Mouse (Mus musculus) erythroblast, embryonic 14.5 days (primary cell): ENCODE results near the gene Aggf1. TPM values are rescaled to one million over a fixed set of nuclear protein-coding genes. Genes with fewer than 3 reads are reported as not detected.

ENCODE experiments used
- H3K27me3 ChIP-seq: 2 replicates; pipeline ENCODE4 v1.6.1; 2012; ENCODE audit warnings: inconsistent platforms; ENCODE audit not compliant: control insufficient read depth
- H3K36me3 ChIP-seq: 2 replicates; pipeline ENCODE4 v1.6.1; 2012; ENCODE audit warnings: mild to moderate bottlenecking, inconsistent platforms; ENCODE audit not compliant: control insufficient read depth
- H3K4me1 ChIP-seq: 2 replicates; pipeline ENCODE4 v1.6.1; 2012; ENCODE audit warnings: inconsistent platforms; ENCODE audit not compliant: control insufficient read depth
- H3K4me3 ChIP-seq: replicated peaks from 2 replicates; pipeline ENCODE3; 2012; ENCODE audit warnings: moderate library complexity, mild to moderate bottlenecking, inconsistent platforms
- H3K9me3 ChIP-seq: 2 replicates; pipeline ENCODE4 v1.6.1; 2012; ENCODE audit warnings: low read length, inconsistent platforms, mixed read lengths; ENCODE audit not compliant: control insufficient read depth
- GATA1 ChIP-seq: IDR thresholded peaks from 2 replicates; pipeline ENCODE4 v1.6.1; 2012; ENCODE audit warnings: low read length, inconsistent platforms, mixed read lengths
- TAL1 ChIP-seq: IDR thresholded peaks from 3 replicates; pipeline ENCODE4 v1.6.1; 2012; ENCODE audit warnings: low read length, inconsistent platforms, mixed read lengths
- polyA plus RNA-seq: library from polyadenylated mRNA; stranded (reverse); fragments of >175 nt; gene quantifications from 2 replicates; pipeline ENCODE4 v1.2.3, GENCODE M21; 2012

The Aggf1 gene
- polyA plus RNA-seq, 1 experiment, result 0.89 TPM

GRCm38 (mm10) chr13:95325907-95326550, 49.1 kb downstream of the Aggf1 start:
- H3K9me3 ChIP-seq, result no peaks in the 10 kb centered on the region
- H3K4me3 ChIP-seq, result peak overlapping the region; percentile 63
- no peaks in the 10 kb centered on the region; the same call in 1 of the 2 replicates for H3K36me3 ChIP-seq
- peaks cover 31% of the 10 kb centered on the region for H3K27me3 ChIP-seq
- H3K4me1 ChIP-seq, result peaks cover 8% of the 10 kb centered on the region
- no peak for TF ChIP-seq GATA1
- no peak for TF ChIP-seq TAL1

- peaks cover 31% of the 10 kb centered on the region for H3K27me3 ChIP-seq
- no peaks in the 10 kb centered on the region for H3K9me3 ChIP-seq
- peak overlapping the region; percentile 63 for H3K4me3 ChIP-seq
- H3K4me1 ChIP-seq, result peaks cover 8% of the 10 kb centered on the region
- TF ChIP-seq GATA1 (no peak), TAL1 (no peak)
- no peaks in the 10 kb centered on the region; the same call in 1 of the 2 replicates for H3K36me3 ChIP-seq
Observed at GRCm38 (mm10) chr13:95325080-95325906, 49.9 kb downstream of the Aggf1 start.

GRCm38 (mm10) chr13:95324626-95325079, 50.5 kb downstream of the Aggf1 start:
- TF ChIP-seq TAL1, result no peak
- TF ChIP-seq GATA1, result no peak
- Histone ChIP-seq H3K4me3 (peak overlapping the region; percentile 63), H3K4me1 (peaks cover 8% of the 10 kb centered on the region), H3K9me3 (no peaks in the 10 kb centered on the region), H3K36me3 (no peaks in the 10 kb centered on the region; the same call in 1 of the 2 replicates), H3K27me3 (peaks cover 31% of the 10 kb centered on the region)

GRCm38 (mm10) chr13:95323950-95324625, 51.1 kb downstream of the Aggf1 start:
- no peaks in the 10 kb centered on the region for H3K9me3 ChIP-seq
- no peak for TF ChIP-seq TAL1
- TF ChIP-seq GATA1, result no peak
- peaks cover 8% of the 10 kb centered on the region for H3K4me1 ChIP-seq
- peak overlapping the region; percentile 63 for H3K4me3 ChIP-seq
- no peaks in the 10 kb centered on the region; the same call in 1 of the 2 replicates for H3K36me3 ChIP-seq
- peaks cover 31% of the 10 kb centered on the region for H3K27me3 ChIP-seq

- H3K4me3 ChIP-seq, result peak within 1 kb of the TSS; percentile 63
- H3K27me3 ChIP-seq, result peaks cover 31% of the 10 kb centered on the region
- H3K9me3 ChIP-seq, result no peaks in the 10 kb centered on the region
Observed at GRCm38 (mm10) chr13:95323400-95323799, 51.8 kb downstream of the Aggf1 start, which contains the start of gene Zbed3. Gene Zbed3 (plus strand): TSS chr13:95323612.

GRCm38 (mm10) chr13:95320451-95320850, 54.7 kb downstream of the Aggf1 start:
- Histone ChIP-seq H3K9me3 (no peaks in the 10 kb centered on the region), H3K4me1 (peaks cover 8% of the 10 kb centered on the region), H3K4me3 (no peak overlapping the region), H3K36me3 (no peaks in the 10 kb centered on the region), H3K27me3 (peaks cover 13% of the 10 kb centered on the region)
- TF ChIP-seq TAL1 (no peak), GATA1 (no peak)

More at GRCm38 (mm10) chr13:95323400-95323799, 51.8 kb downstream of the Aggf1 start, which contains the start of gene Zbed3:
- Histone ChIP-seq H3K4me1 (peaks cover 8% of the 10 kb centered on the region), H3K36me3 (no peaks in the 10 kb centered on the region)
- TF ChIP-seq TAL1 (no peak), GATA1 (no peak)

- TF ChIP-seq TAL1 (no peak), GATA1 (no peak)
- Histone ChIP-seq H3K27me3 (no peaks in the 10 kb centered on the region; the same call in 1 of the 2 replicates), H3K4me1 (no peaks in the 10 kb centered on the region), H3K4me3 (no peak overlapping the region), H3K9me3 (no peaks in the 10 kb centered on the region), H3K36me3 (no peaks in the 10 kb centered on the region)
Observed at GRCm38 (mm10) chr13:95319153-95319552, 56.0 kb downstream of the Aggf1 start.

- Histone ChIP-seq H3K4me1 (no peaks in the 10 kb centered on the region), H3K9me3 (no peaks in the 10 kb centered on the region), H3K36me3 (no peaks in the 10 kb centered on the region), H3K4me3 (no peak overlapping the region), H3K27me3 (no peaks in the 10 kb centered on the region)
- TF ChIP-seq GATA1, result no peak
- TF ChIP-seq TAL1, result no peak
Observed at GRCm38 (mm10) chr13:95312016-95312415, 63.1 kb downstream of the Aggf1 start.
